Mouse (Mus musculus): Measurements from ENCODE around the gene Sh3glb1. TPM values are rescaled to one million over a fixed set of nuclear protein-coding genes. Genes with fewer than 3 reads are reported as not detected.
A peak's percentile ranks its signal among the peaks of the same experiment; 100 is the strongest.
"Not testable (repeated sequence)": the region's sequence is repeated elsewhere in the genome, so short reads cannot be mapped to it uniquely, and the experiment has no call there.

Sh3glb1 gene
- total RNA-seq (2014; fragmentation: Nextera tagmentation) (337 and 350 TPM in 2 replicates), total RNA-seq (2017) (73.7 and 79.8 TPM in 2 replicates), polyA plus RNA-seq (2012) (42.4 and 51.0 TPM in 2 replicates)

DNA sequence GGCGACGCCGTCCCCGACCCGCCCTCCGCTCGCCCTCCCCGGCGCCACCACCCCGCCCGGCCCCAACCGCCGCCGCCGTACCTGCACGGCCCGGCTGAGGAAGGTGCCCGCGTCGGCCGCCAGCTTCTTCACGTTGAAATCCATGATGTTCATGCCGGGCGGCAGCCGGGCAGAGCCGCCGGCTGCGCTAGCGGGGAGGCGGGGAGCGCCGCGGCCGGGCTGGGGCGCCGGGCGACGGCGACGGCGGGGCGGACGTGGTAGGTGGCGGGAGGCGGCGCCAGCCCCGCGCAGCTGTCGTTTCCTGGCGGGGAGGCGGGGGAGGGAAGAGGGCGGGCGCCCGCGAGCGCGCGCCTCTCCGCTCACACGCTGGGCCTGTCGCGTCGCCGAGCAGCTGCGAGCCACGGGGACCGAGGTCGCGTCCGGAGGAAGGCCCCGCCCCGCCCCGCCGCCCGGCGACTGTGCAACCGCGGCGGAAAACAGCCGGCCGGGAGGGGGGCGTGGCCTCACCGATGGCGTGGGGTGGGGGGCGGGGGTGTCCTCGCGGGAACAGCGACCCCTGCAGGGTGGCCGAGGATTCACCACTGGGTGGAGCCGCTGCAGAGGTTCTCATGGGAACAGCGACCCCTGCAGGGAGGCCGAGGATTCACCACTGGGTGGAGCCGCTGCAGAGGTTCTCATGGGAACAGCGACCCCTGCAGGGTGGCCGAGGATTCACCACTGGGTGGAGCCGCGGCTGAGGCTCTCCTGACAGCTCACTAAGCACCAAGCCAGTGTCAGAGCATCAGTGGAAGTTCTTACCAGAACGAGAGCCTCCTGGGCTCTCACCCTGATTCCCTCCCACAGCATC is at the start of gene Sh3glb1:
Gene Sh3glb1, minus strand, starts transcription at position 435 of the 847 bp plus-strand sequence.
- Histone ChIP-seq H3K36me3 (replicated peaks) (peaks cover 10% of the 10 kb centered on the region), H3K27me3 (ENCODE audit: insufficient read depth, low read length) (no peaks in the 10 kb centered on the region), H3K9me3 (replicated peaks) (no peaks in the 10 kb centered on the region), H3K4me3 (ENCODE audit: low read depth, low read length) (peak within 1 kb of the TSS; percentile 98), H3K4me1 (ENCODE audit: insufficient read depth, low read depth, low read length) (peaks cover 52% of the 10 kb centered on the region)
- DNase-seq (ENCODE audit: low spot score) (peak; percentile 86), ATAC-seq (ENCODE audit: extremely low read depth, insufficient number of reproducible peaks, low FRiP score, poor library complexity, severe bottlenecking) (peak; percentile 56)
- TF ChIP-seq CTCF (IDR thresholded peaks at IDR 0.05; ENCODE audit: low read depth, low read length) (peak; percentile 93), GATA1 (IDR thresholded peaks at IDR 0.05; ENCODE audit: borderline replicate concordance, low read length) (no peak), TAL1 (conservative IDR thresholded peaks at IDR 0.05; ENCODE audit: low read depth, low read length) (no peak), POLR2AphosphoS5 (IDR thresholded peaks at IDR 0.05; ENCODE audit: insufficient replicate concordance, low read depth, low read length) (no peak), GATA2 (IDR thresholded peaks at IDR 0.05; ENCODE audit: borderline replicate concordance, low read depth, low read length) (no peak)

DNA sequence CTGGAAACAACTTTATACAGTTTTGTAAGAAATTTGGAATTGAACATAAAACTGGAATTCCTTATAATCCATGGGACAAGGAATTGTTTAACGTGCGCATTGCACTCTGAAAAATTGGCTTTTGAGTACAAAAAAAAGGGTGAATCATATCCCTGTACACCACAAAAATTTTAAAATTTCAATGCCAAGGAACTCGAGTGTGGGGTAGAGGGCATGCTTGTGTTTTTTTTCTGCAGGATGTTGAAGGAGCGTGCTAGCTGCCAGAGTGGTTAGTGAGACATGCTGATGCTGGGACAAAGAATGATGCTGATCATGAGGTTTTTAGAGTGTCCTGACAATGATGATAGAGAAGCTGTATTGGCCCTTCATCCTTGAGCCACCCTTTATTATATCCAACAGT is 45.0 kb upstream of the Sh3glb1 start:
- Histone ChIP-seq H3K4me3 (ENCODE audit: low read depth, low read length) (no peak overlapping the region), H3K9me3 (replicated peaks) (no peaks in the 10 kb centered on the region; the same call in 1 of the 2 replicates), H3K4me1 (ENCODE audit: insufficient read depth, low read depth, low read length) (peaks cover 11% of the 10 kb centered on the region), H3K36me3 (replicated peaks) (no peaks in the 10 kb centered on the region), H3K27me3 (ENCODE audit: insufficient read depth, low read length) (no peaks in the 10 kb centered on the region)
- no peak for DNase-seq (ENCODE audit: low spot score)
- ATAC-seq (ENCODE audit: extremely low read depth, insufficient number of reproducible peaks, low FRiP score, poor library complexity, severe bottlenecking) = no peak
- TF ChIP-seq TAL1 (conservative IDR thresholded peaks at IDR 0.05; ENCODE audit: low read depth, low read length) = no peak
- no peak for TF ChIP-seq GATA1 (IDR thresholded peaks at IDR 0.05; ENCODE audit: borderline replicate concordance, low read length)
- no peak for TF ChIP-seq GATA2 (IDR thresholded peaks at IDR 0.05; ENCODE audit: borderline replicate concordance, low read depth, low read length)
- no peak for TF ChIP-seq CTCF (IDR thresholded peaks at IDR 0.05; ENCODE audit: low read depth, low read length)
- TF ChIP-seq POLR2AphosphoS5 (IDR thresholded peaks at IDR 0.05; ENCODE audit: insufficient replicate concordance, low read depth, low read length) = no peak

- TF ChIP-seq POLR2AphosphoS5 (IDR thresholded peaks at IDR 0.05; ENCODE audit: insufficient replicate concordance, low read depth, low read length) (no peak), GATA1 (IDR thresholded peaks at IDR 0.05; ENCODE audit: borderline replicate concordance, low read length) (no peak), CTCF (IDR thresholded peaks at IDR 0.05; ENCODE audit: low read depth, low read length) (no peak), GATA2 (IDR thresholded peaks at IDR 0.05; ENCODE audit: borderline replicate concordance, low read depth, low read length) (no peak), TAL1 (conservative IDR thresholded peaks at IDR 0.05; ENCODE audit: low read depth, low read length) (no peak)
- peaks cover 6% of the 10 kb centered on the region for H3K36me3 ChIP-seq (replicated peaks)
- no peaks in the 10 kb centered on the region; the same call in 1 of the 2 replicates for H3K9me3 ChIP-seq (replicated peaks)
- H3K4me1 ChIP-seq (ENCODE audit: insufficient read depth, low read depth, low read length) = peaks cover 24% of the 10 kb centered on the region
- no peak overlapping the region; the same call in 1 of the 2 replicates for H3K4me3 ChIP-seq (ENCODE audit: low read depth, low read length)
- H3K27me3 ChIP-seq (ENCODE audit: insufficient read depth, low read length) = no peaks in the 10 kb centered on the region
- no peak for ATAC-seq (ENCODE audit: extremely low read depth, insufficient number of reproducible peaks, low FRiP score, poor library complexity, severe bottlenecking)
- DNase-seq (ENCODE audit: low spot score) = no peak
Measured at GRCm38 (mm10) chr3:144761454-144761853, 41.3 kb upstream of the Sh3glb1 start.

DNA sequence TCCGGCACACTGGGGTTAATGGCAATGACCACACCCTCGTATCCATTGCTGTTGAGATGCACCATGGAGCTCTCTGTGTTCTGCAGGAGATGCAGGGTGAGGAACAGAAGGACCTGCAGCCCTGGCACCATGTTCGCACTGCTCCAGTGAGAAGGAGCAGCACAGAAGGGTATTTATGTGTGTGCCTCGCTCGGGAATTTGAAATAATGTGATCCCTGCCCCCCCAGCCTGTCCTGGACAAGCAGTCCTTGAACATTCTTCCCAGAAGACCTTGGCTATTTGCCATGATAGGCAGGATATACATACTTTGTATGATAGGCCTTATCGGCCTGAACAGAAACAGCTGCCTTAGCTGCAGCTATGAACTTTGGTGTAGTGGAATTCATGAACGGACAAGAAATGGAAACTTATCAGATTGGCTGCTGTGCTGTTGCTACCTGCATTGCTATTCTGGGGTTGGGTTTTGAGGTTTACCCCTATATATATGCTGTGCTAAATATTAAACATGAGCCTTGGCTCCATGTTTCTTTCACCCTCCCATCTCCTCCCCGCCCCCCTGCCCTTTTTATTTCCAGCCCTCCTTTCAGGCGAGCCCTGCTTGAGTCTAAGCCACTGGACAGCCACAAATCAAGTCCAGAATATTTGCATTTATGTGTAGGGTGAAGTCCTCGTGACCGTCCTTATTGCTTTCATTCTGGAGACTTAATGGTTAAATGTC is 40.6 kb upstream of the Sh3glb1 start, which contains the start of gene Clca3a1:
Gene Clca3a1, minus strand, starts transcription at position 386 of the 718 bp plus-strand sequence.
- TF ChIP-seq GATA2 (IDR thresholded peaks at IDR 0.05; ENCODE audit: borderline replicate concordance, low read depth, low read length) (no peak), TAL1 (conservative IDR thresholded peaks at IDR 0.05; ENCODE audit: low read depth, low read length) (peak; percentile 71)
- Histone ChIP-seq H3K36me3 (replicated peaks) (peaks cover 9% of the 10 kb centered on the region), H3K4me3 (ENCODE audit: low read depth, low read length) (peak within 1 kb of the TSS; percentile 61), H3K27me3 (ENCODE audit: insufficient read depth, low read length) (no peaks in the 10 kb centered on the region), H3K4me1 (ENCODE audit: insufficient read depth, low read depth, low read length) (peaks cover 24% of the 10 kb centered on the region), H3K9me3 (replicated peaks) (no peaks in the 10 kb centered on the region; the same call in 1 of the 2 replicates)
- peak; percentile 88 for ATAC-seq (ENCODE audit: extremely low read depth, insufficient number of reproducible peaks, low FRiP score, poor library complexity, severe bottlenecking)
- peak; percentile 15 for DNase-seq (ENCODE audit: low spot score)

DNA sequence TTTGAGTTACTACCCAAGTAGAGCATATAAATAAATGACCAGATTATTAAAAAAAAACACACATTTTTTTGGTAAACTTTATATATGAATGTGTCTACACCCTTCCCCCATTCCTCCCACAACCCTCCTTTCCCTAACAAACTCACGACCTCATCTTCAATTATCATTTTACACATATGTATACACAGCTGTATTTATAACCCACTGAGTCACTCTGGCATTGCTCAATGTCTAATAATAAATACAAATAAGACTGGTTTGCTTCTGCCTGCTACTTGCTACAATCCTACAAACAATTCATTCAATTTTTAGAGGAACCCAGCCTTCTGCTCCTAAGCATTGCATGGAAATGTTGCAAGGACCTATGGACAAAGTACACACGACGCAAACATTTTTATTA is 39.6 kb upstream of the Sh3glb1 start:
- Histone ChIP-seq H3K4me1 (ENCODE audit: insufficient read depth, low read depth, low read length) (peaks cover 24% of the 10 kb centered on the region), H3K36me3 (replicated peaks) (peaks cover 18% of the 10 kb centered on the region), H3K4me3 (ENCODE audit: low read depth, low read length) (peak overlapping the region; percentile 45), H3K9me3 (replicated peaks) (no peaks in the 10 kb centered on the region; the same call in 1 of the 2 replicates), H3K27me3 (ENCODE audit: insufficient read depth, low read length) (no peaks in the 10 kb centered on the region)
- no peak for TF ChIP-seq CTCF (IDR thresholded peaks at IDR 0.05; ENCODE audit: low read depth, low read length)
- TF ChIP-seq POLR2AphosphoS5 (IDR thresholded peaks at IDR 0.05; ENCODE audit: insufficient replicate concordance, low read depth, low read length) = no peak
- no peak for TF ChIP-seq GATA1 (IDR thresholded peaks at IDR 0.05; ENCODE audit: borderline replicate concordance, low read length)
- TF ChIP-seq GATA2 (IDR thresholded peaks at IDR 0.05; ENCODE audit: borderline replicate concordance, low read depth, low read length) = no peak
- no peak for TF ChIP-seq TAL1 (conservative IDR thresholded peaks at IDR 0.05; ENCODE audit: low read depth, low read length)
- ATAC-seq (ENCODE audit: extremely low read depth, insufficient number of reproducible peaks, low FRiP score, poor library complexity, severe bottlenecking) (no peak), DNase-seq (ENCODE audit: low spot score) (no peak)

DNA sequence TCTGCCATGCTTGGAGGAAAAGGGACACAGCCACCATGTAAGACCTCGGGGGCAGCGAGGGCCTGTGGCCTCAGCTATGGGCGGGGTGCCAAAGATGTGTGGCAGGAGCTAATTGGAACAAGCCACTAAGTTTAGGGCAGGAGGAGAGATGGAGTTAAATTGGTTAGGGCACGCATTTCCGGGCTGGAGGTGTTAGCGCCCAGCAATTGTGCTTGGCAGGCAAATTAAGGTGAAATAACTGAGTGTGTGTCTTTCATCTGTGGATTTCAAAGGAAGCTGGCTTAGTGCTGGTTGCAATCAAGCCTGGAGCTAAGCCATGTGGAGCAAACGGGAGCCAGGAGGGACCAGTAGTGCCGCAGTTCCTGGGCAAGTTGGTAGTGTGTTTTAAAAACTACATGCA is 36.0 kb upstream of the Sh3glb1 start:
- not testable (repeated sequence) for ATAC-seq (ENCODE audit: extremely low read depth, insufficient number of reproducible peaks, low FRiP score, poor library complexity, severe bottlenecking)

More for the DNA sequence above, 36.0 kb upstream of the Sh3glb1 start:
- peaks cover 31% of the 10 kb centered on the region for H3K4me1 ChIP-seq (ENCODE audit: insufficient read depth, low read depth, low read length)
- H3K4me3 ChIP-seq (ENCODE audit: low read depth, low read length); H3K9me3 ChIP-seq (replicated peaks); H3K27me3 ChIP-seq (ENCODE audit: insufficient read depth, low read length); DNase-seq (ENCODE audit: low spot score): not testable (repeated sequence)
- peaks cover 26% of the 10 kb centered on the region for H3K36me3 ChIP-seq (replicated peaks)
